Mouse (Mus musculus): ENCODE results near the gene Has3.
"Not testable (repeated sequence)": the region's sequence is repeated elsewhere in the genome, so short reads cannot be mapped to it uniquely, and the experiment has no call there.

DNA sequence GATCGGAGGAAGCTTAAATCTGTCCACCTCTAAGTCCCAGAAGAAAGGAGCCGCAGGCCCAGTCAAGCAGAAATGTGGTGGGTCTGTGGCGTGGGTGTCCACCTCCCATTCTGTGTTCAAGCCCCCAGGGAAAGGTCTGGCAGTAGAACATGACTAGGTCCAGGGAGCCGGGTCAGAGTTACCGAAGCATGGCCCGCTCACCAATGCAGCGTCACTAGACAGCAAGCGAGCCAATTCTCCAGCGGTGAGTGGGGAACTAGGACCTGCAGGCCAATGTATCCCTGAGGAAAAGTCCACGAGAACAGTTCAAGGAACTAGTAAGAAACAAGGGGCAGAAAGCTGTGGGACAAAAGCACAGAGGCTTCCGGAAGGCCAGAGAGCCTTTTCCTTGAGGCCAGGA lies 14.1 kb downstream of the Has3 start:
- TF ChIP-seq CTCF (conservative IDR thresholded peaks at IDR 0.05; ENCODE audit: insufficient read depth, insufficient read length, low read depth, low read length); POLR2A (IDR thresholded peaks at IDR 0.05; ENCODE audit: low read depth, low read length): not testable (repeated sequence)
